Mouse (Mus musculus): ENCODE results near the gene Tmtc4. TPM values are rescaled to one million over a fixed set of nuclear protein-coding genes. Genes with fewer than 3 reads are reported as not detected.

Tmtc4 gene
- polyA plus RNA-seq, 1 experiment = 27.9 TPM

GRCm38 (mm10) chr14:122977056-122977796, 6.6 kb downstream of the Tmtc4 start:
- Histone ChIP-seq H3K4me1 (ENCODE audit: control insufficient read depth, insufficient read depth, low read length) (peaks cover 6% of the 10 kb centered on the region; the same call in 1 of the 2 replicates), H3K4me3 (ENCODE audit: insufficient read depth, low read length) (no peak overlapping the region), H3K27ac (ENCODE audit: insufficient read depth, low read length) (no peak overlapping the region)
- TF ChIP-seq POLR2A (IDR thresholded peaks at IDR 0.05; ENCODE audit: low read depth, low read length) = no peak
- no peak for TF ChIP-seq CTCF (IDR thresholded peaks at IDR 0.05; ENCODE audit: borderline replicate concordance, insufficient read depth, low read length)

- Histone ChIP-seq H3K27ac (ENCODE audit: insufficient read depth, low read length) (no peak overlapping the region), H3K4me1 (ENCODE audit: control insufficient read depth, insufficient read depth, low read length) (peaks cover 6% of the 10 kb centered on the region; the same call in 1 of the 2 replicates), H3K4me3 (ENCODE audit: insufficient read depth, low read length) (no peak overlapping the region)
- TF ChIP-seq POLR2A (IDR thresholded peaks at IDR 0.05; ENCODE audit: low read depth, low read length) (no peak), CTCF (IDR thresholded peaks at IDR 0.05; ENCODE audit: borderline replicate concordance, insufficient read depth, low read length) (no peak)
Measured at GRCm38 (mm10) chr14:122974854-122975570, 8.8 kb downstream of the Tmtc4 start.

- H3K4me1 ChIP-seq (ENCODE audit: control insufficient read depth, insufficient read depth, low read length) = peaks cover 6% of the 10 kb centered on the region; the same call in 1 of the 2 replicates
- H3K4me3 ChIP-seq (ENCODE audit: insufficient read depth, low read length) = no peak overlapping the region
- no peak overlapping the region for H3K27ac ChIP-seq (ENCODE audit: insufficient read depth, low read length)
- TF ChIP-seq POLR2A (IDR thresholded peaks at IDR 0.05; ENCODE audit: low read depth, low read length) = no peak
Measured at GRCm38 (mm10) chr14:122973091-122973490, 10.7 kb downstream of the Tmtc4 start.

- no peak overlapping the region for H3K4me3 ChIP-seq (ENCODE audit: insufficient read depth, low read length)
- TF ChIP-seq CTCF (IDR thresholded peaks at IDR 0.05; ENCODE audit: borderline replicate concordance, insufficient read depth, low read length) (no peak), POLR2A (IDR thresholded peaks at IDR 0.05; ENCODE audit: low read depth, low read length) (no peak)
- no peaks in the 10 kb centered on the region for H3K4me1 ChIP-seq (ENCODE audit: control insufficient read depth, insufficient read depth, low read length)
- no peak overlapping the region for H3K27ac ChIP-seq (ENCODE audit: insufficient read depth, low read length)
Measured at GRCm38 (mm10) chr14:122968049-122968448, 15.8 kb downstream of the Tmtc4 start.

GRCm38 (mm10) chr14:122957941-122958340, 25.9 kb downstream of the Tmtc4 start:
- no peak overlapping the region for H3K4me3 ChIP-seq (ENCODE audit: insufficient read depth, low read length)
- no peak overlapping the region for H3K27ac ChIP-seq (ENCODE audit: insufficient read depth, low read length)
- TF ChIP-seq POLR2A (IDR thresholded peaks at IDR 0.05; ENCODE audit: low read depth, low read length) (no peak), CTCF (IDR thresholded peaks at IDR 0.05; ENCODE audit: borderline replicate concordance, insufficient read depth, low read length) (no peak)
- no peaks in the 10 kb centered on the region for H3K4me1 ChIP-seq (ENCODE audit: control insufficient read depth, insufficient read depth, low read length)

GRCm38 (mm10) chr14:122953331-122953730, 30.5 kb downstream of the Tmtc4 start:
- Histone ChIP-seq H3K4me1 (ENCODE audit: control insufficient read depth, insufficient read depth, low read length) (no peaks in the 10 kb centered on the region), H3K4me3 (ENCODE audit: insufficient read depth, low read length) (no peak overlapping the region), H3K27ac (ENCODE audit: insufficient read depth, low read length) (no peak overlapping the region)
- TF ChIP-seq POLR2A (IDR thresholded peaks at IDR 0.05; ENCODE audit: low read depth, low read length) = no peak
- TF ChIP-seq CTCF (IDR thresholded peaks at IDR 0.05; ENCODE audit: borderline replicate concordance, insufficient read depth, low read length) = peak; percentile 30; the same call in 1 of the 2 replicates

- no peak overlapping the region for H3K4me3 ChIP-seq (ENCODE audit: insufficient read depth, low read length)
- no peaks in the 10 kb centered on the region for H3K4me1 ChIP-seq (ENCODE audit: control insufficient read depth, insufficient read depth, low read length)
- TF ChIP-seq POLR2A (IDR thresholded peaks at IDR 0.05; ENCODE audit: low read depth, low read length) (no peak), CTCF (IDR thresholded peaks at IDR 0.05; ENCODE audit: borderline replicate concordance, insufficient read depth, low read length) (no peak)
- H3K27ac ChIP-seq (ENCODE audit: insufficient read depth, low read length) = no peak overlapping the region
Measured at GRCm38 (mm10) chr14:122952556-122952955, 31.3 kb downstream of the Tmtc4 start.

GRCm38 (mm10) chr14:122951676-122952445, 32.0 kb downstream of the Tmtc4 start:
- TF ChIP-seq POLR2A (IDR thresholded peaks at IDR 0.05; ENCODE audit: low read depth, low read length) (no peak), CTCF (IDR thresholded peaks at IDR 0.05; ENCODE audit: borderline replicate concordance, insufficient read depth, low read length) (no peak)
- H3K4me1 ChIP-seq (ENCODE audit: control insufficient read depth, insufficient read depth, low read length) = no peaks in the 10 kb centered on the region
- no peak overlapping the region for H3K4me3 ChIP-seq (ENCODE audit: insufficient read depth, low read length)
- no peak overlapping the region for H3K27ac ChIP-seq (ENCODE audit: insufficient read depth, low read length)

- Histone ChIP-seq H3K4me3 (ENCODE audit: insufficient read depth, low read length) (no peak overlapping the region), H3K27ac (ENCODE audit: insufficient read depth, low read length) (no peak overlapping the region), H3K4me1 (ENCODE audit: control insufficient read depth, insufficient read depth, low read length) (no peaks in the 10 kb centered on the region)
- TF ChIP-seq CTCF (IDR thresholded peaks at IDR 0.05; ENCODE audit: borderline replicate concordance, insufficient read depth, low read length) (peak; percentile 73; the same call in 1 of the 2 replicates), POLR2A (IDR thresholded peaks at IDR 0.05; ENCODE audit: low read depth, low read length) (no peak)
Measured at GRCm38 (mm10) chr14:122950915-122951314, 32.9 kb downstream of the Tmtc4 start.
